Mouse (Mus musculus) skeletal muscle tissue, adult 2 months (tissue): ENCODE data around the gene Vmn2r82.
"Not testable (repeated sequence)": the region's sequence is repeated elsewhere in the genome, so short reads cannot be mapped to it uniquely, and the experiment has no call there.

Experiments used
- DNase-seq: peaks from one replicate; pipeline ENCODE4 v3.0.0-alpha.2; 2012; ENCODE audit warnings: low read depth, low spot score

The Vmn2r82 gene

DNA sequence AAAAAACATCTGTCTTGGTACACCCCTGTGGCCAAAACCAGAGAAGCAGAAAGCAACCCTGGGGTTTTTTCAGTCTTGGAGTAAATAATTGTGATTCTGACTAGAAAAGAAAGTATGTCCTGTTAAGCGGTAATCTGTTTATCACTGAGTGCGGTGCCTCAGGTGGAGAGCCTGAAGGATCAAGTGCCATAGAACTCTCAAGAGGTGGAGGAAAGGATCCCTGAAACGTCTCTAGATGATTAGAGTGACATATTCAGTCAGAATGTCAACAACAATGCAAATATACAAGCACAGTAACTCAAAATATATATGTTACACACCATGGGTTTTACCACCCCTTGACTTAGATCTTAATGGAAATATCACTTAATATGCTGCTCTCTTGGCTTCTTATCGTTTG lies at the start of gene Vmn2r82:
Gene Vmn2r82 (plus strand): TSS at position 301 of the 400 bp plus-strand sequence.
- not testable (repeated sequence) for DNase-seq

GRCm38 (mm10) chr10:79322033-79322736 lies 34.1 kb upstream of the Vmn2r82 start:
- DNase-seq = not testable (repeated sequence)

- no peak for DNase-seq
These were observed 33.6 kb upstream of the Vmn2r82 start for GRCm38 (mm10) chr10:79322737-79323086.

GRCm38 (mm10) chr10:79399946-79400700 lies 43.8 kb downstream of the Vmn2r82 start:
- not testable (repeated sequence) for DNase-seq

GRCm38 (mm10) chr10:79417142-79417771 lies 60.9 kb downstream of the Vmn2r82 start:
- peak; percentile 16 for DNase-seq

- not testable (repeated sequence) for DNase-seq
These were observed 61.5 kb downstream of the Vmn2r82 start for GRCm38 (mm10) chr10:79417772-79418170.

GRCm38 (mm10) chr10:79435141-79435820 lies 79.0 kb downstream of the Vmn2r82 start:
- not testable (repeated sequence) for DNase-seq
